Mouse (Mus musculus) myocyte (in vitro differentiated cells): Measurements from ENCODE around the gene Auts2.

Source experiments
- POLR2AphosphoS2 ChIP-seq: IDR thresholded peaks from one replicate; pipeline ENCODE4 v1.6.1; 2011; ENCODE audit warnings: low read depth, control low read depth; ENCODE audit not compliant: insufficient read length
- TCF12 ChIP-seq: IDR thresholded peaks from one replicate; pipeline ENCODE4 v1.6.1; 2011; ENCODE audit warnings: mild to moderate bottlenecking, control low read depth; ENCODE audit not compliant: poor library complexity, insufficient read depth, severe bottlenecking

DNA sequence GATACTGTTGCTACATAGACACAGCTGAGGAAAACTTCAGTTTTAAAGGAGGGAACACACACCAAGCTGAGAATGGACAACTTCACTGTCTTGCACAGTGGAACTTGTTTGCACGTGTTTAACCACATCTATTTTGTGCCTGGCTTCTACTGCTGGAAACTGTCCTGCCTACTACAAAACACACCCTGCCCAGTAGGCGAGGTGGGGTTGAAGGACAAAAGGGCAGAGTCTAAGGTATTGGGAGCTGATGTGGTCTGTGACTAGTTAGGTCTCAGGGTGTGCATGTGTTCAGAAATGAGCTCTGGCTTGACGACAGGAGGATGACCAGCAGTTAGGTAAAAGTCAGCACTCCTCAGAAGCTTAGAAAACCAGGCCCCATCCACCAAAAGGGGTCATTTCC is 636.8 kb downstream of the Auts2 start:
- TF ChIP-seq TCF12 (no peak), POLR2AphosphoS2 (no peak)
